Mouse (Mus musculus) embryonic stem cell, embryonic (primary cell): ENCODE results near the gene Poldip3.

Source experiments
- CTCF ChIA-PET, 4 experiments: fragments of 300-600 bp in 2 of 4; fragments of 350-600 bp in 2 of 4; sonication (Branson Sonifier 250); formaldehyde crosslinking; loops; one replicate each; lab custom pipeline; 2022; ENCODE audit warnings: inconsistent platforms in 2 of 4; lab: Charles Lee
- POLR2A ChIA-PET, 4 experiments: fragments of 300-600 bp in 2 of 4; fragments of 350-600 bp in 2 of 4; sonication (Branson Sonifier 250); formaldehyde crosslinking; loops; one replicate each; lab custom pipeline; 2022; ENCODE audit warnings: antibody characterized with exemption in 4 of 4, inconsistent platforms in 1 of 4; lab: Charles Lee

Gene Poldip3

DNA sequence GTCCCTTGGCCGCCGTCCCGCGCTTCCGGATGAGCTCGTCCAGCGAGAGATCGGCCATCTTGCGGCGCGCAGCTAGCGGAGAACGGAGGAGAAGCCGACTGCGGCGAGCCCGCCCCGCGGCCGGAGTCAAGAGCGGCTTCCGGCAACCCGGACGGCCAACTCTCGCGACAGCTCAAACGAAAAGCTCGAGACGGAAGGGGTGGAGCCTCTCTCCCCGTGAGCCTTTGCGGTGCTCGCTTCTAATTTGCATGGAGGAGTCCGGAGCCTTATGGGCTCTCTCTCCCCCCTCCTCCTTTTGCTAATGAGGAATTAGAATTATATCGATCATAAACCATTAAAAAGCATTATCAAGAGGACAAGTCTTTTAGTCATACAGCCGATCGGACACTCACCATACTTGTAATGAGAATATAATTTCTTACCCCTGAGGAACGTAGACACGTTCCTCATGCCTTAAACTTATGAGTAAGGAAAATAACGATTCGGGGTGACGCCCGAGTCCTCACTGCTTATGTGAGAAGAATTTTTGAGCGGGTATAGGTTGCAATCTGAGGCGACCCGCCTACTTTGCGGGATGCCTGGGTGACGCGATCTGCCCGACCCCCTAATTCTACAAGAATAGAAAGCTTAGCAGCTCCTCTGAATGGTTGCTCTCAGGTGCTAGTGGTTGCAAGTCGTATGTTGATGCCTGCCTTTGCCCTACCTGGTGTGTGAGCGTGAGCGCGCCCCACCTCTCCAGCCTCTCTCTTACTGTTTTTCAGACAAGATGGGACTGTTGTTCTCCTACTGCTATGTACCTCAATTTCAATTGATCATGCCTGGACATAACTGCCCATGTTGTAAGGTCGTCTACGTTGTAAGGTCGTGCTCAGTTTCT, at the start of gene Poldip3:
Gene Poldip3, minus strand, starts transcription at position 189 of the 877 bp plus-strand sequence.
- ChIA-PET POLR2A (interaction anchor here (0.6 to 7.5 kb wide), 437 partner anchors 8 to 1839 kb away, joined by 3 to 611 read pairs (median 5); partner anchors contain the start of genes A4galt (in 4 of the 4), Cyb5r3 (in 4 of the 4), Rrp7a (in 4 of the 4) and Naga (in 3 of the 4)), CTCF (interaction anchor here in 3 of 4 experiments (0.5 to 2.1 kb wide), 13 partner anchors 8 to 239 kb away, joined by 3 to 9 read pairs (median 3); partner anchors contain the start of gene Cyb5r3 (in 1 of the 3))

DNA sequence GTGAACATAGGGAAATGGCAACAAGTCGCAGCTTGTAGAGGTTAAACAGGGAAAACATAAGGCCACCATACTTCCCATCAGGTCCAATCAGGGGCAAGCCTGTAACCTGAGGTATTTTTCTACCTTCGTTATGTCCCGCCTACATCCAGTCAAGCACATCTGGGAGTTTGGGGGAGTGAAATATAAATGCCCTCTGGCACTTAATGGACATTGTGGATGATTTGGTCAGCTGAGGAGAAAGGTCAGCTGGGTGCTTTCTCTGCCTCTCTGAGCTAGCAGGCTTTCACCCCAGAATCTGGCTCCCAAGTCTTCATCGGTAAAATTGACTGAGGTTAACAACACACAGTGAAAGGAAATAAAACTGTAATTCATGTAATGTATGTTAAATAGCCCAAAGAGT, 44.2 kb upstream of the Poldip3 start:
- ChIA-PET CTCF (no interaction called here), POLR2A (interaction anchor here in 2 of 4 experiments (0.7 to 2.7 kb wide), 4 partner anchors 8 to 44 kb away, joined by 3 to 18 read pairs (median 9); partner anchors contain the start of gene Poldip3 (in 2 of the 2))

- POLR2A ChIA-PET: interaction anchor here (0.6 to 30.6 kb wide), 35 partner anchors 8 to 162 kb away, joined by 3 to 611 read pairs (median 4); partner anchors contain the start of genes Poldip3 (in 4 of the 4), Cyb5r3 (in 2 of the 4) and A4galt (in 1 of the 4)
- CTCF ChIA-PET: interaction anchor here in 2 of 4 experiments (0.6 to 1.8 kb wide), 6 partner anchors 10 to 123 kb away, joined by 3 to 6 read pairs (median 4); partner anchors contain the start of gene Cyb5r3 (in 2 of the 2)
Observed at GRCm38 (mm10) chr15:83182351-83182750, 33.2 kb upstream of the Poldip3 start.

DNA sequence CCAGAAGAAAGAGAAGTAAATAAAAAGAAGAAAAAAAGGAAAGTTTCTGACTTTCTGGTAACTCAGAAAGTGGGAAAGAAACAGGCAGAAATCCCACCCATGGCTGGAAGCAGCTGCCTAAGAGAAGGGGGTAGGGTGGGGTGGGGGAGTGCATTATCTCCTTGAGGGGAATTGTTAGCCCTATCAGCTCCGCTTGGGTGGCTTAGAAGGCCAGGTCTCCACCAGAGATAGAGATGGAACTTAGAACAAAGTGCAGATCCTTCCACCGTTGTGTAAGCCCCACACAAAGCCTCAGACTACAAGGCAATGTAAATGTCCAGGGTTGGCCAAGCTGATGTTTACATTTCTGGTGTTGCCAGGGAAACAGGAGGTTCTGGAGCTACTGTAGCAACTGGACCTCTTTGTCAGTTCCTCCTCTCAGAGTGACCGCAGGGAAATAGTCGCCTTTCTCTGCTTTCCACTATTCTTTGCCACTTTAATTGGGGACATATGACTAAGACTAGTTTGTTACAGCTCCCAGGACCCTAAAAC, 32.7 kb upstream of the Poldip3 start:
- CTCF ChIA-PET: interaction anchor here in 3 of 4 experiments (0.6 to 1.8 kb wide), 7 partner anchors 9 to 152 kb away, joined by 3 to 6 read pairs (median 3); partner anchors contain the start of gene Cyb5r3 (in 2 of the 3)
- POLR2A ChIA-PET: interaction anchor here (0.6 to 30.6 kb wide), 30 partner anchors 8 to 967 kb away, joined by 3 to 611 read pairs (median 5); partner anchors contain the start of genes Poldip3 (in 4 of the 4), Cyb5r3 (in 2 of the 4) and A4galt (in 1 of the 4)

DNA sequence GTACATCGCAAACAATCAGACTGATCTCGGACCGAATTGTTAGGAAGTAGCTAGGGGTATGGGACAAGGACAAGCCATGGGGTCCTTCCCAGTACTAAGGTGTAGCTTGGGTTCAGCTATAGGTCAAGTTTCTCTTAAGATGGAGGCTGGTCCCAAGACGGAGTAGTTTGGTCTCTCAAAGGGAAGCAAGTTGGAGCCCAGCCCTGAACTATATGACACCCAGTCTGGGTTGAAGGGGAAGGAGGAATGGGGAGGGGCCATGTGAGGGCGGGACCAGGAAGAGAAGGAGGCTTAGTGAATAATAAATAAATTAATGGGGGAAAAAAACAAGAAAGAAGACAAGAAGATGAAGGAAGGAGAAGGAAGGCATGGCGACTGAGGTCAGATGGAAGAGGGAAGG, 30.8 kb upstream of the Poldip3 start:
- CTCF ChIA-PET: interaction anchor here in 1 of 4 experiments (0.6 to 0.7 kb wide), 4 partner anchors 25 to 874 kb away, joined by 3 read pairs; partner anchors contain the start of gene Poldip3
- POLR2A ChIA-PET: interaction anchor here (0.7 to 30.6 kb wide), 20 partner anchors 8 to 172 kb away, joined by 3 to 611 read pairs (median 3); partner anchors contain the start of gene Poldip3 (in 4 of the 4)

- ChIA-PET CTCF (interaction anchor here in 1 of 4 experiments (1.2 kb wide), 1 partner anchor 29 kb away, joined by 3 read pairs; no protein-coding TSS in a partner anchor), POLR2A (interaction anchor here in 3 of 4 experiments (0.8 to 30.6 kb wide), 11 partner anchors 9 to 75 kb away, joined by 3 to 611 read pairs (median 5); partner anchors contain the start of genes Poldip3 (in 3 of the 3) and A4galt (in 1 of the 3))
Observed at GRCm38 (mm10) chr15:83176653-83177052, 27.5 kb upstream of the Poldip3 start.

DNA sequence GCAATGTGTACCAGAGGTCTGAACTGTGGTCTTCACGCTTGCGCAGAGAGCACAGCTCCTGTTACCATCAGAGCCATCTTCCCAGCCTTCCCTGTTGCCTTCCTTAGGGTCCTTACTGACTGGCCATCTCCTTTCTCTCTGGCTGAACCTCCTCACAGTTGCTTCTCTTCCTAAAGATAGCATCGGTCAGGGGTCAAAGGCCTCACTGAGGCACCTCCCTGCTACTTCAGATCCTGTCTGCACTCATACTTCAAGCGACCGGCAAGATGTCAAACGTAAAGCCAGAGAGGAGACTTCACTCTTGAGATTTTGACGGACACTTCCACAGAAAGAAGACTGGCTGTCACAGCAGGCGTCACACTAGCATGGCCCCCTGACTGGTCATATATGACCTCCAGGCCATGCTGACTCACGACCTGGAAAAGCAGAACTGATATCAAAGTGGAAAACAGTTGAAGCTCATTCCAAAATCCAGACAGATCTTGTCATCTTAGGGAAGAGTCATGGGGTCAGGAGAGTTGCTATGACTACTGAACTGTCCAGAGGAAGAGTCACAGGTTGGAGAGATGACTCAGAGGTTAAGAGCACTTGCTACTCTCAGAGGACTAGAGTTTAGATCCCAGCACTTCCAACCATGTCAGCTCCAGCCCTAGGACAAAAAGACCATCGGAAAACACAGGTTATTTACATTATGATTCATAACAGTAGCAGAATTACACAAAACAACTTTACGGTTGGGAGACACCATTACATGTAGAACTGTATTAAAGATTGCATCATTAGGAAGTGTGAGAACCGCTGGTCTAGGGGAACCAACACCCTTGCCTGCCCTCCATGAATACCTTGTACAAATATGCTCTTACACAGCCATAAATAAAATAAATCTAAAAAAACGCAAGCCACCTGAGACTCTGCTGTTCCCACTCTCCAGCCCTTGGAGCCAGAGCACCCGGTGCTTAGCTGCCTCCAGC, 25.0 kb upstream of the Poldip3 start:
- ChIA-PET CTCF (no interaction called here), POLR2A (interaction anchor here (0.6 to 30.6 kb wide), 18 partner anchors 9 to 78 kb away, joined by 3 to 611 read pairs (median 8); partner anchors contain the start of genes Poldip3 (in 4 of the 4) and A4galt (in 1 of the 4))

DNA sequence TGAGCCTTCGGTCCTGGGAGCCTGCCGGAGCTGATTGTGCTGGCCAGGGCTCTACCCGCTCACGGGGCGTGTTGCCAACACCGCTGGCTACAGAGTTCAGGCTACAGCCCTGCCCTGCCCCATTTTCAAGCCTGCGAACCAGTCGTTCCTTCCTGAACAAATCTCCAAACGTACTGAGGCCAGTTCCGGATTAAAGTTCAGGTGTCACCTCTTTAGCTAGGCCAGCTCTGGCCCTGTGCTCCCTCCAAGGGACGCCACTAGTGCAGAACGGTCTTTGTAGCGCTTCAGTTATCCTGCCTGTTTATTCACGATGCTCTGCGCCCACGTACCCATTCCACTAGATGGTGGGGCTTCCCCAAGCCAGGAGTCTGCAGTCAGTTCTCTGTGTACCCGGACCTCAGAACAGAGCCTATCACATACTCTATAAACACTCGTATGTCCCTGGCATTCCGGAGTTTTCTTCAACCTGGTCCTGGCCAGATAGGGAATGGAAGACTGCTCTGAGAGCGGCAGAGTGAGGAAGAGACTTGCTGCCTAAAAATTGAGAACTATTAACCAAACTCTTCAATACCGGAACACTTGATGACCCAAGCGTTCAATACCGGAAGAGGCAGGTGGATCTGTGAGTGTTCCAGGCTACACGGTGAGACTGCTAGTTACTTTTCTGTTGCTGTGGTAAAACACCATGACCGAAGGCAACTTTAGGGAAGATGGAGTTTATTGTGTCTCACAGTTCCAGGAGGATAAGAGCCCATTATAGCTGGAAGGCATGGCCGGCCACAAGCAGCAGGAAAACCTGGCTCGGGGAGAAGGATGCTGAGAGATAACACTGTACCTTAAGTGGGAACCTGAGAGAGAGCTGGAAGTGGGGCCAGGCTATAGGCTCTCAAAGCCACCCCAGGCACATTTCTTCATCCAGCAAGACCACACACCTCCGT, 23.6 kb upstream of the Poldip3 start, which contains the start of gene Cyb5r3:
Gene Cyb5r3, minus strand, starts transcription at position 101 of the 938 bp plus-strand sequence.
- POLR2A ChIA-PET: interaction anchor here (0.5 to 30.6 kb wide), 37 partner anchors 10 to 384 kb away, joined by 3 to 611 read pairs (median 4); partner anchors contain the start of gene Poldip3 (in 4 of the 4)
- CTCF ChIA-PET: interaction anchor here in 3 of 4 experiments (0.5 to 1.5 kb wide), 11 partner anchors 9 to 1212 kb away, joined by 3 to 7 read pairs (median 3); no protein-coding TSS in a partner anchor

DNA sequence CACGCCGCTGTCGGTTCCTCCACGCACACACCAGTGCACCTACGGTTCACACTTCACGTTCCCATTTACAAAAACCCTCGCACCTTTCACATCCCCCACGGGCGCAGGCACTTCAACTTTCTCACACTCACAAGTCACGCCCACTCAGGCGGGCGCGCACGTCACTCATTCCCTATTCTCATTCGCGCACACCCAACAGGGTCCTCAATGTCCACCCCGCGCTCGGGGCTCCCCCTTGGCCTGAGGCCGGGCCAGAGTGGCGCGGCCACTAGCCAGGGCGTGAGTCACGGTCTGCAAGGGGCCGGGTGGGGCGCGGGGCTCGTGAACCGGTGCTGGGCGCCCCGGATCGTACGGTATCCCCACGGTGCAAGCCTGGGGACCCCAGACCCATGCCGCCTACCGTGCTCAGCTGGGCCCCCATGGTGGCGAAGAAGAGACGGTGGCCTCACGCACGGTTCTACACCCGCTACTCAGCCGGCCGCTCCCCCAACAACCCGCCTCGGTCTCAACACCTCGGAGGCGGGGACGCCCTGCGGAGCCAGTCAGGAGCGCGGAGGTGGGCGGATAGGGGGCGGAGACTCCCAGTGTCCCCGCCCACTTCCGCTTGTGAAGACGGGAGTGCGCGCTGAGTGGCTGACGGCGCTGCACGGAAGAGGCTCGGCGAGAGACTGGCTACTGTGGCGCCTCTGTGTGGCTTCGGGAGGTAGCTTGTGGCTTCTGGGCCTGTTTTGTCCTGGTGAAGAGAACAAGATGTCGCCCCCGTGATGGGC, 22.7 kb upstream of the Poldip3 start:
- POLR2A ChIA-PET: interaction anchor here (0.5 to 30.6 kb wide), 36 partner anchors 8 to 385 kb away, joined by 3 to 611 read pairs (median 4); partner anchors contain the start of gene Poldip3 (in 4 of the 4)

DNA sequence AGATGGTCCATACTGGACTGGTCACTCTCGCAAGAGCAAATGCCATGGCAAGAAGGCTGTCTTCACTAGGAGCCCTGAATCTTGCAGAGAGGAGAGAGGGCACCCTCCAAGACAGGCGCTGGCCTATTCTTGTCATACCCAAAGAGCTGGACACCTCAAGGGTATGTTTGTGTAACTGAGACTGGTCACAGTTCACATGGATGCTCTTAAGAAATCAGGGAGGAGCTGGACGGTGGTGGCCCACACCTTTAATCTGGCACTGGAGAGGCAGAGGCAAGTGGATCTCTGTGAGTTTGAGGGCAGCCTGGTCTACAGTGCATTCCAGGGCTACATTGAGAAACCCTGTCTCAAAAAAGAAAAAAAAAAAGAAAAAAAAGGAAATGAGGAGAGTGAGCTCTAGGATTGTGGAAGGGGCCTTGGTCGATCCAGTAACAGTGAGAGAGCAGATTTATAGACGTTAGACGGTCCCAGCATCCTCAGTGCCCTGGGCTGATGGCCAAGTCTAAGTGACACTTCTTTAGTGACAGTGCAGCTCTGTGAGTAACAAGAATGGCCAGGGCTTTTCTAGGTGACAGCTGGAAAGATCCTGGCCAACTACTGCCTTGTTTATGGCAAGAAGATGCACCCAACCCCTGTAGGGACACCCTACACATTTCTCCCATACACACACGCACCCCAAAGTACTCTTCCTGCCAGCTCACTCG, 21.9 kb upstream of the Poldip3 start:
- CTCF ChIA-PET: interaction anchor here in 3 of 4 experiments (0.6 to 1.5 kb wide), 4 partner anchors 12 to 85 kb away, joined by 4 to 7 read pairs (median 4); no protein-coding TSS in a partner anchor
- POLR2A ChIA-PET: interaction anchor here in 3 of 4 experiments (0.6 to 30.6 kb wide), 19 partner anchors 8 to 1409 kb away, joined by 3 to 611 read pairs (median 4); partner anchors contain the start of gene Poldip3 (in 3 of the 3)

More for the DNA sequence above, 22.7 kb upstream of the Poldip3 start:
- CTCF ChIA-PET: interaction anchor here in 3 of 4 experiments (0.5 to 1.5 kb wide), 12 partner anchors 10 to 1211 kb away, joined by 3 to 7 read pairs (median 4); no protein-coding TSS in a partner anchor

DNA sequence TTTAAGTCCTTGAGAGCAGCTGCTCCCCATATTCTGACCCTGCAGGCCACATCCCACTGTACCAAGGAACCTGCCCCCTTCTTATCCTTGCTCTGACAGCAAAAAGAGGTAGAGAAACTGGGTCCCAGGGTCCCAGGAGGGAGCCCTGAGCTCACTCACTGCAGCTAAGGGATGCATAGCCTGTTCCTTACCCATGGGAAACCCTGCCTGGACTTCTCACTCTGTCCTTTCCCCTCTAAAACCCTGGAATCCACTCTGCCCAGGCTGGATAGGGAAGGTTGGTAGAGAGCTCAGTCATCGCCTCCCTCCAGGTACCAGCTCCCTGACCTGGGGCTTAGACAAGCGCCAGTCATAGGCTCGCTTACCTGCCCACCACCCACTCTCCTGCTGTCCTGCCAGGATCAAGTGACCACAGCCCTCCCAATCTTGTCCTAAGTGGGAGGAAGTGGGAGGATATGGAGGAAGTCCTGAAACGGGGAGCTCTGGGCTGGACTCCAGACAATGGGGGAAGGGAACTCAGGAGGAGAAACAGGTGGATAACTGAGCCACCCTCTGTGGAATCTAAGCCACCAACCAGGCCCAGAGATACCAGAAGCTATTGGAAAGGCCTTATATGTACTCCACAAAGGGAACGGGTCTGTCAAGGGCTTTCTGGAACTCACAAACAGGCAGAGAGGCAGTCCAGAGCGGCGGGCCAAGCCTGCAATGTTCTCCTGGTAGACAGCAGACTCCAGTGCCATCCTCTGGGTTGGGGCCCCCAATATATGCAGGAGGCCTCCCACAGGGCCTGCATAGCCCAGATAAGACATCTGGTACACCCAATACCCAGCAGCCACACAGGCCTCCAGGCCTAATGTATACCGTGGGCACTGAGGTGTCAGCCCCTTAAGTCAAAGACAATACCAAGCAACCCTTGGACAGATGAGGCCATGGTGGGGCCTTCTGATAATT, 20.9 kb upstream of the Poldip3 start:
- POLR2A ChIA-PET: interaction anchor here (0.6 to 30.6 kb wide), 20 partner anchors 10 to 1408 kb away, joined by 3 to 611 read pairs (median 4); partner anchors contain the start of gene Poldip3 (in 3 of the 4)
- CTCF ChIA-PET: interaction anchor here in 3 of 4 experiments (0.7 to 1.5 kb wide), 3 partner anchors 12 to 62 kb away, joined by 3 to 4 read pairs (median 3); no protein-coding TSS in a partner anchor

GRCm38 (mm10) chr15:83168875-83169771, 19.9 kb upstream of the Poldip3 start:
- ChIA-PET POLR2A (interaction anchor here (0.5 to 30.6 kb wide), 20 partner anchors 10 to 357 kb away, joined by 3 to 611 read pairs (median 6); partner anchors contain the start of genes Poldip3 (in 3 of the 4) and Rrp7a (in 1 of the 4)), CTCF (interaction anchor here in 2 of 4 experiments (0.7 to 0.8 kb wide), 2 partner anchors 11 to 61 kb away, joined by 3 read pairs; no protein-coding TSS in a partner anchor)
